Comparison of ENCODE assay signal across 8 mouse cellular contexts in the genomic region with DNA sequence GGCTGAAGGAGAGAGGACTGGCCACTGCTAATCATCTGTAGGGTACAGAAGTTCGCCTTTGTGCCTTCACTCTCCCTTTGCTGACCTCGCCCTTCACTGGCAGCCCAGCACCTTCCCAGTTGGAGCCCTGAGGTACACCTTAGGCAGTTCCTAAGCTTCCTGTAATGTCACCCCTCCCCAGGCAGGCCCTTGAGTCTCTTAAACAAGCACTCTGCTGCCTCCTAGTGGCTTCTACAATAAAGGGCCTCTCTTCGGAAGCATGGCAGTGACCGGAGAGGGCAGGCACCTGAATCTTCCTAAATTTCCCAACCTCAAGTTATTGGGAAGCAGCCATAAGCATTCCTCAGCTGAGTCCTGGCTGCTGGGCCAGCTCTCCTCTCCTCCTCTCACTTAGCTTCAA. TPM values are rescaled to one million over a fixed set of nuclear protein-coding genes. Genes with fewer than 3 reads are reported as not detected.
DNase-seq lines count a peak whose midpoint lies in the region; ATAC-seq and TF ChIP-seq lines count a peak whose summit lies in the region.

No protein-coding gene starts in this region.

- no peaks in the 10 kb centered on the region for H3K9me3 ChIP-seq in midbrain, postnatal 0 days (ENCODE audit: low read length)
- H3K9me3 ChIP-seq in stomach, postnatal 0 days (ENCODE audit: control insufficient read depth, low read length) = no peaks in the 10 kb centered on the region

- no peaks in the 10 kb centered on the region for H3K4me1 ChIP-seq in cerebellum, adult 2 months (ENCODE audit: control insufficient read depth, insufficient read depth, low read length)
- no peaks in the 10 kb centered on the region for H3K4me1 ChIP-seq in midbrain, postnatal 0 days (ENCODE audit: insufficient read depth, low read length)
- H3K4me1 ChIP-seq in stomach, postnatal 0 days (replicated peaks; ENCODE audit: control insufficient read depth, insufficient read depth) = no peaks in the 10 kb centered on the region

- no peaks in the 10 kb centered on the region for H3K36me3 ChIP-seq in midbrain, postnatal 0 days (ENCODE audit: insufficient read depth, low read length)
- no peaks in the 10 kb centered on the region for H3K36me3 ChIP-seq in stomach, postnatal 0 days (ENCODE audit: control insufficient read depth, insufficient read depth, low read length)

- no peak overlapping the region for H3K27ac ChIP-seq in cerebellum, adult 2 months (ENCODE audit: insufficient read depth, low read length)
- no peak overlapping the region for H3K27ac ChIP-seq in midbrain, postnatal 0 days (ENCODE audit: low read depth, low read length)
- no peak overlapping the region for H3K27ac ChIP-seq in stomach, postnatal 0 days (replicated peaks)

- TF ChIP-seq EP300 in stomach, postnatal 0 days (optimal IDR thresholded peaks at IDR 0.05) = no peak

- H3K9ac ChIP-seq in midbrain, postnatal 0 days (replicated peaks; ENCODE audit: low read length, poor library complexity, severe bottlenecking) = no peak overlapping the region
- no peak overlapping the region for H3K9ac ChIP-seq in stomach, postnatal 0 days (ENCODE audit: low read length)

- TF ChIP-seq CTCF in cerebellum, adult 2 months (IDR thresholded peaks at IDR 0.05; ENCODE audit: borderline replicate concordance, insufficient read depth, low read depth, low read length) = peak; percentile 79
- peak; percentile 78 for TF ChIP-seq CTCF in midbrain, postnatal 0 days (IDR thresholded peaks at IDR 0.05)
- peak; percentile 94 for TF ChIP-seq CTCF in stomach, postnatal 0 days (IDR thresholded peaks at IDR 0.05; ENCODE audit: low read depth)

- no peaks in the 10 kb centered on the region for H3K27me3 ChIP-seq in cerebellum, adult 2 months (ENCODE audit: control insufficient read depth, insufficient read depth, low read length)
- no peaks in the 10 kb centered on the region for H3K27me3 ChIP-seq in midbrain, postnatal 0 days (ENCODE audit: insufficient read depth, low read length)
- H3K27me3 ChIP-seq in stomach, postnatal 0 days (ENCODE audit: control insufficient read depth, insufficient read depth, low read length) = no peaks in the 10 kb centered on the region

- no peak overlapping the region for H3K4me2 ChIP-seq in midbrain, postnatal 0 days (ENCODE audit: low read depth, low read length, poor library complexity, severe bottlenecking)
- no peak overlapping the region for H3K4me2 ChIP-seq in stomach, postnatal 0 days (replicated peaks; ENCODE audit: low read depth)

- DNase-seq in 3134 (ENCODE audit: extremely low read depth, insufficient read length, low spot score) (peak; percentile 54), MEL-GATA-1-ER (ENCODE audit: extremely low read depth, low read depth) (peak; percentile 80)
- DNase-seq in cerebellum, adult 2 months = peak; percentile 58 to 75
- peak; percentile 80 for DNase-seq in forelimb bud, embryonic 11.5 days (ENCODE audit: low read depth, low spot score)
- peak; percentile 89 for DNase-seq in induced T-regulatory cell, adult 2 months (ENCODE audit: low read depth)
- DNase-seq in left cerebral cortex, postnatal 25 days (ENCODE audit: low spot score in 2 of 2) = peak; percentile 73 to 84
- DNase-seq in midbrain, postnatal 0 days (ENCODE audit: low spot score) = peak; percentile 85
- DNase-seq in stomach, postnatal 0 days (ENCODE audit: low spot score) = peak; percentile 74

- TF ChIP-seq POLR2A in cerebellum, adult 2 months (IDR thresholded peaks at IDR 0.05; ENCODE audit: borderline replicate concordance, insufficient read depth, low read length) = no peak

- no peak for ATAC-seq in midbrain, postnatal 0 days (ENCODE audit: low FRiP score)
- peak; percentile 83 for ATAC-seq in stomach, postnatal 0 days (ENCODE audit: low FRiP score, low TSS enrichment)

- intact Hi-C loops in left cerebral cortex, postnatal 25 days (cut with DNase I) = loop anchor here (10.0 kb wide), 1 partner anchor 211 kb away; a partner anchor contains a TSS

- 32% methylated on average over 4 of the region's 4 CpGs for WGBS in cerebellum, adult 2 months
- WGBS in midbrain, postnatal 0 days = 28% methylated on average over 4 of the region's 4 CpGs
- 21% methylated on average over 4 of the region's 4 CpGs for WGBS in stomach, postnatal 0 days

- no peak overlapping the region for H3K4me3 ChIP-seq in cerebellum, adult 2 months (replicated peaks; ENCODE audit: insufficient read depth, low read depth, low read length)
- no peak overlapping the region for H3K4me3 ChIP-seq in midbrain, postnatal 0 days (ENCODE audit: low read depth, low read length)
- no peak overlapping the region for H3K4me3 ChIP-seq in stomach, postnatal 0 days (ENCODE audit: low read depth, low read length)

RNA-seq across cellular contexts. Expression of a gene that starts 13.9 kb away (rescaled TPM):
- polyA plus RNA-seq in cerebellum, adult 2 months (2012; rRNA removed) = 84.9 and 94.4 TPM in 2 replicates
- 10 to 100 TPM; 80.1 to 81.0 TPM for total RNA-seq in left cerebral cortex, postnatal 25 days (2021)
- 223 and 225 TPM in 2 replicates for total RNA-seq in midbrain, postnatal 0 days (2014; rRNA removed)
- polyA plus RNA-seq in midbrain, postnatal 0 days (2015; fragmentation: Nextera tagmentation; extraction: Ambion mirVana) = 207 and 222 TPM in 2 replicates
- polyA plus RNA-seq in stomach, postnatal 0 days (2015; fragmentation: Nextera tagmentation; extraction: Ambion mirVana) = 64.2 and 66.4 TPM in 2 replicates

RNA-seq across cellular contexts. Expression of a gene that starts 29.2 kb away (rescaled TPM):
- polyA plus RNA-seq in cerebellum, adult 2 months (2012; rRNA removed) = 141 and 152 TPM in 2 replicates
- total RNA-seq in left cerebral cortex, postnatal 25 days (2021) = 10 to 100 TPM; 87.0 to 95.3 TPM
- 95.5 and 97.9 TPM in 2 replicates for total RNA-seq in midbrain, postnatal 0 days (2014; rRNA removed)
- polyA plus RNA-seq in midbrain, postnatal 0 days (2015; fragmentation: Nextera tagmentation; extraction: Ambion mirVana) = 99.6 and 107 TPM in 2 replicates
- polyA plus RNA-seq in stomach, postnatal 0 days (2015; fragmentation: Nextera tagmentation; extraction: Ambion mirVana) = 16.1 and 18.3 TPM in 2 replicates

RNA-seq across cellular contexts. Expression of a gene that starts 30.0 kb away (rescaled TPM):
- polyA plus RNA-seq in cerebellum, adult 2 months (2012; rRNA removed) = 1.1 and 1.9 TPM in 2 replicates
- 1 to 10 TPM; 1.6 to 1.9 TPM for total RNA-seq in left cerebral cortex, postnatal 25 days (2021)
- 0.38 and 2.3 TPM in 2 replicates for total RNA-seq in midbrain, postnatal 0 days (2014; rRNA removed)
- 1.4 and 1.6 TPM in 2 replicates for polyA plus RNA-seq in midbrain, postnatal 0 days (2015; fragmentation: Nextera tagmentation; extraction: Ambion mirVana)
- polyA plus RNA-seq in stomach, postnatal 0 days (2015; fragmentation: Nextera tagmentation; extraction: Ambion mirVana) = 0.28 TPM in 1 of 2 replicates, not detected in the other

RNA-seq across cellular contexts. Expression of a gene that starts 41.0 kb away (rescaled TPM):
- polyA plus RNA-seq in cerebellum, adult 2 months (2012; rRNA removed) = 5.0 and 7.0 TPM in 2 replicates
- total RNA-seq in left cerebral cortex, postnatal 25 days (2021) = 100 to 1,000 TPM; 171 to 172 TPM
- 1.6 and 3.6 TPM in 2 replicates for total RNA-seq in midbrain, postnatal 0 days (2014; rRNA removed)
- polyA plus RNA-seq in midbrain, postnatal 0 days (2015; fragmentation: Nextera tagmentation; extraction: Ambion mirVana) = 0.60 and 0.67 TPM in 2 replicates
- polyA plus RNA-seq in stomach, postnatal 0 days (2015; fragmentation: Nextera tagmentation; extraction: Ambion mirVana) = 0.29 and 0.30 TPM in 2 replicates
